Mouse (Mus musculus) NIH3T3 (cell line): ENCODE measurements around the gene Cntd1.
"Not testable (repeated sequence)": the region's sequence is repeated elsewhere in the genome, so short reads cannot be mapped to it uniquely, and the experiment has no call there.

Source experiments
- DNase-seq: peaks from one replicate; pipeline ENCODE4 v3.0.0-alpha.2; 2012; ENCODE audit warnings: low read depth

The Cntd1 gene

GRCm38 (mm10) chr11:101330961-101331360, 52.1 kb downstream of the Cntd1 start:
- DNase-seq, result not testable (repeated sequence)

DNA sequence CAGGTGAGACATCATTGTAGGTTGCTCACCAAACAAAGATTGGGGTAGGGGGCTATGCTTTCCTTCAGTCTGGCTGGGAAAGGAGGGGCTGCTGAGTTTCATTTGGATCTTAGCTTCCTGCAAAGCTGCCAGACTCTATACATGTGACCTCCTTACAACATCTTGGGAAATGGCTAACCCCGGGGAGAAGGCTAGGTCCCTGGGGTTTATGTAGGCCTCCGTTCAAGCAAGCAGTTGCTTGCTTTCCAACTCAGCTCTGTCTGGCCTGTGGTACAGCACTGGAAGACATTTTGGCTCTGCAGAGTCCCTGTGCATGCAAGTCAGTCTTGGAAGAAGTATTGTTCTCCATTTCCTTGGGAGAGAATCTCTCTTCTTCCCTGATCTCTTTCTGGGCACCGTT, 53.7 kb downstream of the Cntd1 start:
- DNase-seq, result peak; percentile 76

DNA sequence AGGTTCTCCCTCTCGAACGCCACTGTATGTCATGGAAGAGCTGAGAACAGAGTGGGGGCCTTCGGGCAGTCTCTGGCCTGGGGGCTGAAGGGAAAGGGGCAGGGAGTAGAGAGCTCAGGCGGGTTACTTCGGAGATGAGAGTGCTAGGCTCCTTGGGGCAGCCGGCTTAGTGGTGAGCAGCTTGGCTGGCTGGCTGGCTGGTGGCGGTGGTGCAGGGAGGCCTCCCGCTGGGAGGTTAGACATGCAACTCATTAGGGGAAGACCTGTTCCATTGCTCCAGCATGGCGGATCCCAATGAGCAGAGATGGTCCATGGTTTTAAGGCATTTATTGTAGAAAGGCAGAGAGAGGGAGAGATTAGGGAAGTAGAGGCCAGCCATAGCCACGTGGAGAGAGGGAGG, 55.2 kb downstream of the Cntd1 start:
- no peak for DNase-seq

DNA sequence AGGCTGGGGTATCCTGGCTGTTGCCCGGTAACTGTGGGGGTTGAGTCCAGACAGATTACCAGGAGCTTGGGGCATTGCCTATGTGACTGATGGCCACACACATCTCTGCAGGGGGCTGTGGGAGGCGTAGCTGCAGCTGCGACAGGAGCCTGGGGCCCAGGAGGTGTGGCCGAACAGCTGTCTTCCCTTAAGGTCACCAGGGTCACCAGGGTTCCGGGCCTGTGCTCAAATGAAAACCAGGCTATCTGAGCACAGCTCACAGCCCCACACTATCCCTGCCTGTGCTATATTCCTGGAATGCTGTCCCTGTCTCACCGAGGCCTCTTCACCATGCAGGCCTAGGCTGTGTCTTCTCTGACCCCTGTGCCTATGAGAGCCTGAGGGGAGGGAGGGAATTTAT, 55.7 kb downstream of the Cntd1 start:
- DNase-seq, result no peak

- no peak for DNase-seq
Observed at GRCm38 (mm10) chr11:101335685-101336084, 56.9 kb downstream of the Cntd1 start.

DNA sequence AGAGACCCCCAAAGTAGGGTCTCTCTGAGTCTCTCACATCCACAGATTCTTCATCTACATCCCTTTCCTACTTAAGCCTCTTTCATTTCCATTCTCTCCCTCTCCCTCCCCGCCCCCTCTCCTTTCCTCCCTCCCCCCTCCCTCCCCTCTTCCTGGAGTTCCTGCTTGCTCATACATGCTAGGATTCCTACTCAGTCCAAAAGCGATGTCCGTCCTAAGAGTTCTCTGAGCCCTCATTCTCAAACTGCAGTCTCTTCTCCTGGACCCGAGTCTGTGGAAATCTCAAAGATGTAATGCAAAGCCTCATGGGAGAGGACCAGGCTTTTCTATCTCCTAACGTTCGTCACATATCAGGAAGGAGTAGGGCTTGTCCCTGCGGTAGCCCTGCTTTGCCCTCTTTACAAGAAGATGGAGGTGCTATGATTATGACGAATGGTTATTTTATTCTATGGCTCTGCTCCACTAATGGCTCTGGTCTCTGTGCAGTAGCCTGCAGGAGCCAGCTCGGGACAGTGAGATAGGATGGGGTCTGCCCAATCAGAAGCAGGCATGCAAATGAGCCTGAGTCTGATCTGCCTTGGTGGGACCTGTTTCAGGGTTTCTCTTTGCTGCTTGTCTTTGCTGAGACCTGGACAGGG, 59.4 kb downstream of the Cntd1 start:
- peak; percentile 57 for DNase-seq
